Mouse (Mus musculus): ENCODE measurements at regions not wholly inside any gene's neighbourhood (a gene's known extent, or its start where the extent isn't known, plus 50 kb on each side); places are given as distances from the start of the nearest gene placed in this dataset.
A peak's percentile ranks its signal among the peaks of the same experiment; 100 is the strongest.
"Not testable (repeated sequence)": the region's sequence is repeated elsewhere in the genome, so short reads cannot be mapped to it uniquely, and the experiment has no call there.

GRCm38 (mm10) chr6:53233777-53234176, 53.3 kb upstream of the Creb5 start:
- DNase-seq = no peak

DNA sequence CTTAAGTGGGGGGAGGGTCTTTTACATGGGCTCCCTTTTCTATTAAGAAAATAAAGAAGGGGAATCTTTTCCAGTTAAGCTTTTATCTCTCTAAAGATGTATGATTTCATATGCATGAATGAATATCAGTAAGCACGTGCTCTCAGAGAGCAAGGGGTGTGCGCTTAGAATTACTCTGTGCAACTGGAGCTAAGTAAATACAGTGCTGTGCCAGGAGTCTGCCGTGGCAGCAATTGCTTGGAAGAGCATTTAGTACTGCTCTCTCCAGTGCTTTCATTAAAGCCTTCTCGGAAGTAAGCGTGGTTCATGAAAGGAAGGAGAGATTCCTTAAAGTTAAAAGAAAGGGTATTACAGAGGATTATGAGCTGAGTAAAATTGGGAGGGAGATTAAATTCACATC, 54.5 kb upstream of the Creb5 start:
- no peak for DNase-seq

DNA sequence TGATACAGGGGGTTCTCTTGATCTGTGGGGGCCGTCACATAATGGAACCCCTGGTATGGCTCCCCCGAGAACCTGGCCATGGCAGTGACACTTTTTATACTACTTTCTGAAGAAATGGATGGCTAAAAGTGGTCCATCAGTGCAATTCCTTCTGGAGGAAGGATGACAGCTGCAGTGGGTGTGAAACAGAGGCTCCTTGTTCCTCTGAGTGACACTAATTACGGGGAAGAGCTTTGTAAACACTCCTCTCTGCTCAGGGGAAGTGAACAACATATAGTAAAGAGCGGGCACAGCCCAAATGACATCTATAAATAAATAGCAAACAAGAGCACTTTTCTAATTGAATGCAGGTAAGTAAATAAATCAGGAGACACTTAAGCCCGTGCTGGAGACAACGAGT, 57.7 kb upstream of the Creb5 start:
- no peak for DNase-seq

- DNase-seq = no peak
Measured at GRCm38 (mm10) chr6:53222104-53222503, 65.0 kb upstream of the Creb5 start.

GRCm38 (mm10) chr6:53221668-53222005, 65.4 kb upstream of the Creb5 start:
- no peak for DNase-seq

DNA sequence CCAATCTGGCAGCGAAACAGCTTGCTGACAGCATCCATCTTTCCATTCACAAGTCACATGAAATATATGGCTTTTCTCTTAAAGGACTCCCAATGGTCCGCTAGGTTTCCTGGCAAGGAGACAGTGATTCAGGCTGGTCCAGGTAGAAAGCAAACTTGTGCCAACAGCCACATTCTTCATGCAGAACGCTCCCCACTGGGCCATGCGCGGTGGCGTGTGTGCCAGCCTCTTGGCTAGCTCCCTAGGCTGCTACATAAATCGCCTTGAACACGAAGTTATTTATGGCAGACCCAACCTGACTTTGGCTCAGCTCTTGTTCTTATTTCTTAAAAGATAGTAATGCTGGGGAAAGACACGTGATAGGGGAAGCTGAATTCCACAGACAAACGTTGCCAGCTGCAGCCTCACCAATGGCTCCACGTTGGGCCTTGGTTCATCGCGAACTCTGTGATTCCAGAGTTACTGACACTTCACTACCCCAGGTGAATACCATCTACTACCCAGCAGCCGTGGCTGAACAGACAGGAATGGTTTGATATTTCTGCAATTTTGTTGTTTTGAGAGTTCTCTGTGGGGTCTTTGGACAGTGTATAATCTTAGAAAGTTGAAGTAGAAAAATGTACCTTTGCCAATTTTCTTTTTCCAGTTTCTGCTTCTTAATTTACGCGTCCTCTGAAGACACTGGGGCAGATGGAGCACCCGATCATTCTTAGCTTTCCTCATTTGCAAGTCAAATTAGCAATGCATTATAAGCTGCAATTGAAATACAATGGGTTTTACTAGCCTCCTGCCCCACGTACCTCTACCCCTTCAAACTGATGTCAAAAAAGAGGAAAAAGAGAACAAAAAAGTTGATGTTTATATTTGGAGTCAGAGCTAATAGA, 66.0 kb upstream of the Creb5 start:
- no peak for DNase-seq

DNA sequence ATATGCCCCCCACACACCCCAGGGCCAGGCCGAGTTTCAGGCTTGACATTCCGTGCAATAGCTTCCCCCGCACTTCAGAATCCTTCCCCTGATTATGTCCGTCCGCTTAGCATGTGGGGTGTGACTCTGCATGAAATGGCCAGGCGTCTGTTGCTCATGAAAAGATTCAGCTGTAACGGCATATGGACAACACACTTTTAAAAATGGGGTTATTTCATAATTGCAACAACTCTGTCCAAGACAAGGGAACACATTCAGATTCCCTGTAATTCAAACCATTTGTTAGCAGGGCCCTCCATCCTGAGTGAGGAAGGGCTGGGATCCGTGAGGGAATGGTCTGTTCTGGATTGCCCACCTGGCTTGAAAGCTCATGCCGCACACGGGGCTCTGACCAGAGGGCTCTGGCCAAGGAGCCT, 68.2 kb upstream of the Creb5 start:
- DNase-seq = no peak

DNA sequence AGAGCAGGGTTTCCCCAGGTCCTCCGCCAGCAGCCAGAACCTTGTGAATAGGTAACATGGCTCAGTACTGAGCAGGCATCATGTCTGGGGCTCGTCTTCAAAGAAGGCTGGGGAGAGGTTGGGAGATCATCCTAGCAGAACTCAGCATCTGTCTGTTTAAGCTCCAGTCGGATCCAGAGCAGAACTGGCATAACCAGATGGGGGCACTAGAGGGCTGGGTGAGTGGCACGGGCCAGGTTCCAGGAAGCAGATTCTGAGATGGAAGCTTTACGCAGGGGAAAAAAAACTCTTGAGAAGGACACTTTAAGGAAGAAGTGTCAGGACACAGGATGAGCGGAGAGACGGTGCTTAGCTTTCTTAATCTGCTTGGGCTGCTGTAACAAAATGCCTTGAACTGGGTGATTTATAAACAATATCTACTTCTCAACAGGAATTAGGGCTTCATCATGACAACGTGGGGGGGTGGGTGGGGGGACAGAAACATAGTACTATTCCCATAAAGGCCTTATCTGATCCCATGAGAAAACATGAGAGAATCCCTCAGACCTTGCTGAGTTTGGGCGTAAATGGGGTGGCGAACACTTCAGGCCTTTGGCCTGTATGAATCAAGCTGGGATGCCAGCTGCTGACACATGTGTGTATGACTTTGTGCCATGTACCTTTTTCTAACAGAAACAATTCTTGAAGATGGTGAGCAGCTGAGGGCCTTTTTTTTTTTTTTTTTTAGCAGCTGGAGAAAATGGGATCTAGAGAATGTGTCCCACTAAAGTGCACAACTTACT, 69.6 kb upstream of the Creb5 start:
- DNase-seq = peak; percentile 49

- DNase-seq = no peak
Measured at GRCm38 (mm10) chr6:53216715-53217114, 70.4 kb upstream of the Creb5 start.

- peak; percentile 27 for DNase-seq
Measured at GRCm38 (mm10) chr6:53211420-53211819, 75.7 kb upstream of the Creb5 start.

- no peak for DNase-seq
Measured at GRCm38 (mm10) chr6:53209398-53209797, 77.7 kb upstream of the Creb5 start.

- DNase-seq = no peak
Measured at GRCm38 (mm10) chr6:53208474-53208873, 78.6 kb upstream of the Creb5 start.

DNA sequence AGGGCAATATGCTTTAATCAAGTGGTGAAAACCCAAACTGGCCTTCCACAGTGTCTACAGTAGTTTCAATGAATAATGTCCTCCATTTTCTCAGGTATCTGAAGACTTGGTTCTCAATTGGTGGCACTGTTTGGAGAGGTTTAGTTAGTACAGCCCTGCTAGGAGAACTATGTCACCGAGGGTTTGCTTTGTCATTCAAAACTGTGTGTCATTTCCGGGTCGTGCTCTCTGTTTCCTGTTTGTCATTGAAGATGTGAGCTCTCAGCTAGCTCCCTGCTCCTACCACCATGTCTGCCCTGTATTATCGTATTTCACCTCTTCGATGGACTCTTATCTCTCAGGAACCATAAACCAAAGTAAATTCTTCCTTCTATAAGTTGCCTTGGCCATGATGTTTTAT, 79.3 kb upstream of the Creb5 start:
- DNase-seq = no peak

GRCm38 (mm10) chr6:53207361-53207760, 79.7 kb upstream of the Creb5 start:
- no peak for DNase-seq

- DNase-seq = peak; percentile 60
Measured at GRCm38 (mm10) chr6:53201281-53201956, 85.7 kb upstream of the Creb5 start.

DNA sequence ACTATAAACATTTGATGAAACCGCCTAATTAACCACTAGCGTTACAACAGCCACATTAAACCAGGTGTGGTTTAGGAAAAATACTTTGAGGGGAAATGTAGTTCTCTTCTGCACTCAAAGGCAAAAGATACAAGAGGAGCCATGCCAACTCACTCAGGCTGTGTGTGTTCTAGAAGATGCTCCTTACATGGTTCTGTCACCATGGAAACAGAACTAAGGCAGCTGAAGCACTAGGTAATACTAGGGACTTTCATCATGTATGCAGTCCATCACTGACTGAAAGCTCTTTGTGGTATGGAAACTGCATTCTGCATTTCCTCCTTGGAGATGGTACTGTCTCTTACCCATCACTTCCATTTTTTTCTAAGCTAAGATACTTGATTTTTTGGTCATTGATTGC, 87.6 kb upstream of the Creb5 start:
- no peak for DNase-seq

DNA sequence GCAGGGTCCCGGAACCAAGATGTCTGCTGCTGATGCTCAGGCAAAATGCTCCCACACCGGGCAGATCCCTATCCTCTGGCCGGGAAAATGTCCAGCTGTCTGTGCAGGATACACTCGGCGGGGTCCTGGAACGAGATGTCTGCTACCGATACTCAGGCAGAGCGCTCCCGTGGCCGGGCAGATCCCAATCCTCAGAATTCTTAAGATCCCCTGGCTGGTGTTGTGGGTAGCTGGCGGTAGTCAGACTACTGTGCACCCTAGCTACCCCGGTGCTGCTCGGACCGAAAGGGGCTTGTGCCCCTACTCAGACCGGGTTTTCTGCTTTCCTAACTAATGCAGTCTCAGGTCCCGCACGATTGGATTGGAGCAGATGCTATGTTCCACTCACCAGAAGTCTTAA, 104.9 kb upstream of the Creb5 start:
- DNase-seq = not testable (repeated sequence)

GRCm38 (mm10) chr6:53164423-53164841, 96.0 kb upstream of the Jazf1 start:
- DNase-seq = peak; percentile 41

DNA sequence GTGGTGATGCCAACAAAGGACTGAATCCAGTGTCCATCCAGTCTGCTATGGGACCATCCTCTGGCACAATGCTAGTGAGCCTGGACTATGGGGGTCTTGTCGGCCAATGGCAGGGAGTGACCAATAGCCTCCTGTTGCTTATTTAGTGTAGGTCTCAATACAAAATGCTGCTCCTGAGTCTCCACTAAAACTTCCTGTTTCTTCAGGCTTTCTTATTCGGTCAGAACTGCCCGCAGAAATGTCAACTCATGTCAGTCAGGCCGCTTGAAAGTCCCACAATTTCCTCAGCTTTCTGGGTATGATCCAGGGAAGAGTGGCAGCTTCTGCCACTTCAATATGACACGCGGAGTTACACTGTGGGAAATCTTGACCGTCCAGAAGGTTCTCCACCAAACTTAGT, 94.7 kb upstream of the Jazf1 start:
- DNase-seq = no peak

DNA sequence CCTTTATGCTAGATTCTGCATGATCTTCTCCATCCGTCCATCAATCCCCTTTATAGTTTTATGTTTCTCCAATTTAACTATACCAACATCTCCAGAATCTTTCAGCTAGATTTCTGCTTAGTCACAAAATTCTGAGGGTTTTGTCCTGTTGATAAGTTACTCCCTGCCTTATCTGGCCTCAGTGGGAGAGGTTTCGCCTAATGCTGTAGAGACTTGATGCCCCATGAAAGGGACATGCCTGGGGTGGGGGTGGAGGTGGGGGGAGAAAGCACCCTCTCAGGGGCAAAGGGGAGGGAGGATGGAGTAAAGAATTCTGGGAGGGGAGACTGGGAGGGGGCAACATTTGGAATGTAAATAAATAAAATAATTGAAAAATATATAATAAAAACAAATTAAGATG, 93.2 kb upstream of the Jazf1 start:
- no peak for DNase-seq

GRCm38 (mm10) chr6:53154621-53155020, 86.2 kb upstream of the Jazf1 start:
- no peak for DNase-seq

GRCm38 (mm10) chr6:53147478-53147877, 79.0 kb upstream of the Jazf1 start:
- DNase-seq = no peak

DNA sequence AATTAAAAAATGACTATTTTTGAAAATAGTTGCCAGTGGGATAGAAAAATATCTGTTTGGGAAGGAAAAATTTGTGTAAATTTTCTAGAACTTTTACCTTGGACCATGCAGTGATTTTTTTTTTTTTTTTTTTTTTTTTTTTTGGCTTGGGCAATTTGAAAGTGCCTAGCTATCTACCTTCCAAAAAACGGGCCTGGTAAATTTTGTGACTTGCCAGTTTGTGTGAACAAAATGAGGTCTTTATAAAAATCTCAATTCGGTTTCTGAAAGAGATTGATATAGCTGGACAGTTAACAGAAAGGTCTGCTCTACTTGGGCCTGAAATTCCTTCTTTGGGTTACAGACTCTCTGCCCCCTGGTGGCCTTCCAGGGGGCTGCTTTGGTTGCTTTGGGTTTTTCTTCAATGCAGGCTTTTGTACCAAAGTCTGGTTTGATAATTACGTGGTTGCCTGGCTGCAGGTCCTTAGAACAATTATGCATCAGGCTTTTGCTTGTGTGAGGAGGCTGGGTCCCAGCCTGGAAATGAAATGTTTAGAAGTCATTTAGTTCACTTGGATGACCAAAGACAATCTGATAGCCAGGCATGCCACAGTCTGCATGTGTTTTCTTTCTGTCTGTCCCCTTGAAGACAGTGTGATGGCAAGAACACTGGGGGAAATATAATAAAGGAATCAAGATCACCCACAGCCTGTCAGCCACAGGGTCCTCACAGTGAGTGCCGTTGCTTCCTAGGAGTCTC, 75.6 kb upstream of the Jazf1 start:
- DNase-seq = peak; percentile 53

All from right cerebral cortex, postnatal 4 days (tissue).